Mouse (Mus musculus) erythroblast, embryonic 14.5 days (primary cell): ENCODE data around the gene 2410015M20Rik. TPM values are rescaled to one million over a fixed set of nuclear protein-coding genes. Genes with fewer than 3 reads are reported as not detected.

Source experiments
- H3K27me3 ChIP-seq: 2 replicates; pipeline ENCODE4 v1.6.1; 2012; ENCODE audit warnings: inconsistent platforms; ENCODE audit not compliant: control insufficient read depth
- H3K36me3 ChIP-seq: 2 replicates; pipeline ENCODE4 v1.6.1; 2012; ENCODE audit warnings: mild to moderate bottlenecking, inconsistent platforms; ENCODE audit not compliant: control insufficient read depth
- H3K4me1 ChIP-seq: 2 replicates; pipeline ENCODE4 v1.6.1; 2012; ENCODE audit warnings: inconsistent platforms; ENCODE audit not compliant: control insufficient read depth
- H3K4me3 ChIP-seq: replicated peaks from 2 replicates; pipeline ENCODE3; 2012; ENCODE audit warnings: moderate library complexity, mild to moderate bottlenecking, inconsistent platforms
- H3K9me3 ChIP-seq: 2 replicates; pipeline ENCODE4 v1.6.1; 2012; ENCODE audit warnings: low read length, inconsistent platforms, mixed read lengths; ENCODE audit not compliant: control insufficient read depth
- GATA1 ChIP-seq: IDR thresholded peaks from 2 replicates; pipeline ENCODE4 v1.6.1; 2012; ENCODE audit warnings: low read length, inconsistent platforms, mixed read lengths
- TAL1 ChIP-seq: IDR thresholded peaks from 3 replicates; pipeline ENCODE4 v1.6.1; 2012; ENCODE audit warnings: low read length, inconsistent platforms, mixed read lengths
- polyA plus RNA-seq: library from polyadenylated mRNA; stranded (reverse); fragments of >175 nt; gene quantifications from 2 replicates; pipeline ENCODE4 v1.2.3, GENCODE M21; 2012

Gene 2410015M20Rik
- polyA plus RNA-seq, 1 experiment: 21.4 TPM

GRCm38 (mm10) chr17:56627530-56628277 lies 18.1 kb upstream of the 2410015M20Rik start, which contains the start of gene Catsperd:
Gene Catsperd, plus strand, starts transcription at chr17:56628143.
- H3K4me1 ChIP-seq: peaks cover 39% of the 10 kb centered on the region
- no peak for TF ChIP-seq GATA1
- no peak for TF ChIP-seq TAL1
- no peaks in the 10 kb centered on the region for H3K9me3 ChIP-seq
- peak within 1 kb of the TSS; percentile 88 for H3K4me3 ChIP-seq
- peaks cover 24% of the 10 kb centered on the region for H3K27me3 ChIP-seq
- peaks cover 27% of the 10 kb centered on the region for H3K36me3 ChIP-seq

GRCm38 (mm10) chr17:56626754-56627470 lies 17.3 kb upstream of the 2410015M20Rik start, which contains the start of gene Lonp1:
Gene Lonp1, minus strand, starts transcription at chr17:56626887.
- Histone ChIP-seq H3K27me3 (peaks cover 21% of the 10 kb centered on the region), H3K4me3 (peak within 1 kb of the TSS; percentile 88), H3K9me3 (no peaks in the 10 kb centered on the region), H3K36me3 (peaks cover 35% of the 10 kb centered on the region), H3K4me1 (peaks cover 36% of the 10 kb centered on the region)
- TF ChIP-seq GATA1 (no peak), TAL1 (no peak)

GRCm38 (mm10) chr17:56626260-56626659 lies 16.7 kb upstream of the 2410015M20Rik start:
- peaks cover 36% of the 10 kb centered on the region for H3K4me1 ChIP-seq
- TF ChIP-seq GATA1 (no peak), TAL1 (no peak)
- H3K27me3 ChIP-seq: peaks cover 21% of the 10 kb centered on the region
- no peaks in the 10 kb centered on the region for H3K9me3 ChIP-seq
- H3K4me3 ChIP-seq: peak overlapping the region; percentile 88
- peaks cover 41% of the 10 kb centered on the region for H3K36me3 ChIP-seq

DNA sequence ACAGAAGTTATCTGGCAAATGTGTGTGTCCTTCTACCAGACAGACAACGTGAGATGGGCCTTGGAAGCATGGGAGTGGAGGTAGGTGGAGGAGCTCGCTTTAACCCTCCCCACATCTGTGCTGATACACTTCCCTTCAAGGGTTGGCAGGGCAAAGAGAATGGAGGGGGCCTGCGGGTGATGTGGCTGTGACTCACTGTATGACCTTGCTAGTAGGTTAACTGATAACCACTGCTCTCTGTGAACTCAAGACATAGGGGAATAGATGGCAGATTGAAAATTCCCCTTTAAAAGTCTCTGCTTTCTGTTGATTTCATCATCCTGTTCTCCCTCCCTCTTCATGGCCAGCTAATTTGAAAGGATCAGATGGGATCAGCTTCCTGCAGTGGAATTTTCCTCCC lies 15.9 kb upstream of the 2410015M20Rik start:
- Histone ChIP-seq H3K36me3 (peaks cover 48% of the 10 kb centered on the region), H3K27me3 (peaks cover 19% of the 10 kb centered on the region), H3K9me3 (no peaks in the 10 kb centered on the region), H3K4me1 (peaks cover 36% of the 10 kb centered on the region), H3K4me3 (peak overlapping the region; percentile 88)
- TF ChIP-seq GATA1 (no peak), TAL1 (no peak)

GRCm38 (mm10) chr17:56617628-56618027 lies 8.1 kb upstream of the 2410015M20Rik start:
- Histone ChIP-seq H3K36me3 (peaks cover 87% of the 10 kb centered on the region), H3K4me1 (peaks cover 40% of the 10 kb centered on the region), H3K9me3 (no peaks in the 10 kb centered on the region), H3K27me3 (no peaks in the 10 kb centered on the region), H3K4me3 (no peak overlapping the region)
- TF ChIP-seq GATA1: no peak
- TF ChIP-seq TAL1: no peak

DNA sequence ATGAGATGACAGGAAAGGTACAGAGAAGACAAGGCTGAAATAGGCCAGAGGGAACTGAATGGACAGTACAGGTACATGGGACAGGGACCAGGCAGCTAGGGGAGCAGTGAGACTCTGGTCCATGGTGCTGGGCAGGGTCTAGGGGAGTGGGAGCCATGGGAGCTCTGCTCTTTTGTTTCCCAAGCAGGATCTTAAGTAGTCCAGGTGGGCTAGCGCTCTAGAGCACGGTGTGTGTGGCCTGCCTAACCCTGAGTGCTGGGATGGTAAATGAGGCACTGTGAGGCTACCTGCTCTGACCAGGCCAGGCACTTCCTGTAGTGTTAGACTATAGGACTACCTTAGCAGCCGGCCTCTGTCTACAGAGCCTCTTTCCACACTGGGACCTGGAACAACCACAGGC lies 7.2 kb upstream of the 2410015M20Rik start:
- Histone ChIP-seq H3K4me1 (peaks cover 49% of the 10 kb centered on the region), H3K36me3 (peaks cover 78% of the 10 kb centered on the region), H3K4me3 (no peak overlapping the region), H3K27me3 (no peaks in the 10 kb centered on the region), H3K9me3 (no peaks in the 10 kb centered on the region)
- TF ChIP-seq TAL1: no peak
- no peak for TF ChIP-seq GATA1

GRCm38 (mm10) chr17:56615792-56616191 lies 6.2 kb upstream of the 2410015M20Rik start:
- H3K4me3 ChIP-seq: no peak overlapping the region
- TF ChIP-seq GATA1 (no peak), TAL1 (no peak)

DNA sequence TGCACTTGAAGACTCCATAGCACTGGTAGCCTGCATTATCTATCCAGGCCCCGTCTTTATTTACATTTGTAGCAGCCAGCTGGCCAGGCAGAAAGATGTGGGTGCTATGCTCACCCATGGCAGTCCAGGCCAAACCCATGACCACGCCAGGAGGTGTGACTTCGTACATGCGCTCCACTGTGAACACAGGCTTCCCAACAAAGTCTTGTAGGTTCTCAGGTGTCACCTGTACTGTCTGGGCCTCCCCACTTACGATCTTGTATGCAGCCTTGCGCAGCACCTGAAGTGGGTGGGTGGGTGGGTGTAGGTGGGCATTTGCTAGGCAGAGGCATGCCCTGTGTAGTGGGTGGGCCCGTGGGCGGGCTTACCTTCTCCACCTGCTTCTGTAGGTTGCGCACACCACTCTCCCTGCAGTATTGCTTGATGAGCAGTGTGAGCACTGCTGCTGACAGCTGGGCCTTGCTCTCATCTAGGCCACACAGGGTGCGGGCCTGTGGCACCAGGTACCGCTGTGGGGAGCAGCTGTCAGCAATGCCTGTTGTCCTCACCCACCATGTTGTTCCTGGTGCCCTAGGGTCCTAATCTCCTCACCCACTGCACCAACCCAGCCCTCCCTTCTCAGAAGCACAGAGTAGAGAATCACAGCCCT lies 5.7 kb upstream of the 2410015M20Rik start:
- peaks cover 67% of the 10 kb centered on the region for H3K36me3 ChIP-seq
- H3K27me3 ChIP-seq: no peaks in the 10 kb centered on the region
- H3K4me3 ChIP-seq: peak overlapping the region; percentile 77
- H3K4me1 ChIP-seq: peaks cover 63% of the 10 kb centered on the region
- TF ChIP-seq TAL1: no peak
- no peak for TF ChIP-seq GATA1
- no peaks in the 10 kb centered on the region for H3K9me3 ChIP-seq

More at GRCm38 (mm10) chr17:56615792-56616191, 6.2 kb upstream of the 2410015M20Rik start:
- no peaks in the 10 kb centered on the region for H3K9me3 ChIP-seq
- H3K27me3 ChIP-seq: no peaks in the 10 kb centered on the region
- peaks cover 59% of the 10 kb centered on the region for H3K4me1 ChIP-seq
- peaks cover 73% of the 10 kb centered on the region for H3K36me3 ChIP-seq
